Mouse (Mus musculus) heart, embryonic 15.5 days (tissue): ENCODE measurements around the gene Scyl1. TPM values are rescaled to one million over a fixed set of nuclear protein-coding genes. Genes with fewer than 3 reads are reported as not detected.

ENCODE experiments used
- ATAC-seq: fragments of 200-750 bp; cut with Nextera tagmentation; replicated peaks from 2 replicates; pipeline ENCODE4 v1.8.0; 2017; ENCODE audit warnings: low read depth, moderate TSS enrichment; ENCODE audit not compliant: insufficient number of reproducible peaks, insufficient read depth, low FRiP score
- H3K27ac ChIP-seq: fragments of 300-500 bp; sonication (generic); 2 replicates; pipeline ENCODE4 v1.5.1; 2015; ENCODE audit warnings: mild to moderate bottlenecking, inconsistent platforms
- H3K27me3 ChIP-seq: fragments of 300-500 bp; sonication (generic); 2 replicates; pipeline ENCODE4 v1.6.1; 2015; ENCODE audit warnings: inconsistent platforms
- H3K36me3 ChIP-seq: fragments of 300-500 bp; sonication (generic); 2 replicates; pipeline ENCODE4 v1.6.1; 2015; ENCODE audit warnings: mild to moderate bottlenecking, inconsistent platforms
- H3K4me1 ChIP-seq: fragments of 300-500 bp; sonication (generic); replicated peaks from 2 replicates; pipeline ENCODE4 v1.6.1; 2015; ENCODE audit warnings: inconsistent platforms
- H3K4me2 ChIP-seq: fragments of 300-500 bp; sonication (generic); 2 replicates; pipeline ENCODE4 v1.6.1; 2015; ENCODE audit warnings: inconsistent platforms, mild to moderate bottlenecking, moderate library complexity
- H3K4me3 ChIP-seq: fragments of 300-500 bp; sonication (generic); 2 replicates; pipeline ENCODE4 v1.5.1; 2015; ENCODE audit warnings: mild to moderate bottlenecking, inconsistent platforms
- H3K9ac ChIP-seq: fragments of 300-500 bp; sonication (generic); 2 replicates; pipeline ENCODE4 v1.6.1; 2015; ENCODE audit warnings: mild to moderate bottlenecking, inconsistent platforms
- H3K9me3 ChIP-seq: fragments of 300-500 bp; sonication (generic); replicated peaks from 2 replicates; pipeline ENCODE4 v1.6.1; 2016; ENCODE audit warnings: inconsistent platforms
- WGBS: fragments of 180-500 bp; shearing (Covaris S2); methylation state at CpG from one replicate; pipeline ENCODE4 v1.1.7; 2015; ENCODE audit warnings: mixed read lengths; 5-methylcytosine and 5-hydroxymethylcytosine counted together
- polyA plus RNA-seq: library from polyadenylated mRNA; unstranded; fragments of >200 nt; fragmentation: Nextera tagmentation; extraction: Ambion mirVana; gene quantifications from 2 replicates; pipeline ENCODE4 v1.2.1, GENCODE M21; 2015

The Scyl1 gene
- polyA plus RNA-seq, 1 experiment from 2014 or later, result 53.5 TPM

DNA sequence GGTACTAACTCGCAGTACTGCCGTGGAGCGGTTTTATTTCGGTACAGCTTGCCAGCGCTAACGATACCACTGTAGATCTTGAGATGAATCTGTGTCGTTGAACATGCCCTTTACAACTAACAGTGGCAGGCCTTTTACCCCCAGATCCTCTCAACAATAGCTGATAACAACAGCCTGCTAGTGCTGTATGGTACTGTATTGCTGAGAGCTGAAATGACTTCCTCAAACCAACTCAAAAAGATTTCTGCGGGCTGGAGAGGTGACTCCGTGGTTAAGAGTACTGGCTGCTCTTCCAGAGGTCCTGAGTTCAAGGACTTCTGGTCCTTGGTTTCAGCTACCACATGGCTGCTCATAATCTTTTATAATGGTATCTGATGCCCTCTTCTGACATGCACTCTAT lies 36.9 kb downstream of the Scyl1 start:
- no peak overlapping the region for H3K27ac ChIP-seq
- H3K4me3 ChIP-seq, result no peak overlapping the region
- ATAC-seq, result no peak
- 74% methylated on average over 9 of the region's 9 CpGs for WGBS
- H3K4me1 ChIP-seq, result peaks cover 25% of the 10 kb centered on the region
- H3K36me3 ChIP-seq, result peaks cover 5% of the 10 kb centered on the region; the same call in 1 of the 2 replicates
- no peaks in the 10 kb centered on the region for H3K9me3 ChIP-seq
- no peak overlapping the region for H3K4me2 ChIP-seq
- H3K27me3 ChIP-seq, result peaks cover 18% of the 10 kb centered on the region; the same call in 1 of the 2 replicates
- no peak overlapping the region for H3K9ac ChIP-seq

DNA sequence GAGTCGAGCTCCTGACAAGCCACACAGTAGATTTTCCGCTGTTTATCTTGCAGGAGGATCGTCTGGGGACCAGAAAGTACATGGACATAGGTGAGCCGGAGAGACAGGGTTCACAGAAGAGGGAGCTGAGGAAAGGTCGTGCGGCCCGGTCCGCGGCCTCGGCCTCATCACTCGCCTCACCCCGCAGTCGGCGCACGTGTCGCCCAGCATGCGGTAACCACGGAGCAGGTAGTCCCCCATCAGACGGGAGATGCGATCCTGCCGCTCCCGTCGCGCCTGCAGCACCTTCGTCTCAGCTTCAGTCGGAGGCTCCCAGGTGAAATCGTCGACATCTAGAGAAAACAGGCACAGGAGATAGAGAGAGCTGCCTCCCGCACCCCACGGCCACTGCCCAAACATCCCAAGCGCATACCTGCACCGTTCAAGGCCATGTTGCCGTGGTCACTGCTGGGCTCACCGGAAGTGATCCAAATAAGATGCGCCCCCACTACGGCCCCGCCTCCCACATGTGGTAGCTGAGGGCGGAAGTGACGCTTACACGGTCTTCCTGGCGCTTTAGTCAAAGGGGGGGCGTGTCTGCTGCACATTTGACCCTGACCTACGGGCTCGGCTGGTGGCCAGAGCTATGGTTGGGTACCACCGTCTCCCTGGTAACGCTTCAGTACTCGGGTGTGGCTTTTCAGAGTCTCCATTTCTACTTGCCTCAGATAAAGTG lies 39.8 kb downstream of the Scyl1 start:
- H3K27ac ChIP-seq, result peak overlapping the region; percentile 48; the same call in 1 of the 2 replicates
- WGBS, result under 1% methylated on average over 47 of the region's 47 CpGs

DNA sequence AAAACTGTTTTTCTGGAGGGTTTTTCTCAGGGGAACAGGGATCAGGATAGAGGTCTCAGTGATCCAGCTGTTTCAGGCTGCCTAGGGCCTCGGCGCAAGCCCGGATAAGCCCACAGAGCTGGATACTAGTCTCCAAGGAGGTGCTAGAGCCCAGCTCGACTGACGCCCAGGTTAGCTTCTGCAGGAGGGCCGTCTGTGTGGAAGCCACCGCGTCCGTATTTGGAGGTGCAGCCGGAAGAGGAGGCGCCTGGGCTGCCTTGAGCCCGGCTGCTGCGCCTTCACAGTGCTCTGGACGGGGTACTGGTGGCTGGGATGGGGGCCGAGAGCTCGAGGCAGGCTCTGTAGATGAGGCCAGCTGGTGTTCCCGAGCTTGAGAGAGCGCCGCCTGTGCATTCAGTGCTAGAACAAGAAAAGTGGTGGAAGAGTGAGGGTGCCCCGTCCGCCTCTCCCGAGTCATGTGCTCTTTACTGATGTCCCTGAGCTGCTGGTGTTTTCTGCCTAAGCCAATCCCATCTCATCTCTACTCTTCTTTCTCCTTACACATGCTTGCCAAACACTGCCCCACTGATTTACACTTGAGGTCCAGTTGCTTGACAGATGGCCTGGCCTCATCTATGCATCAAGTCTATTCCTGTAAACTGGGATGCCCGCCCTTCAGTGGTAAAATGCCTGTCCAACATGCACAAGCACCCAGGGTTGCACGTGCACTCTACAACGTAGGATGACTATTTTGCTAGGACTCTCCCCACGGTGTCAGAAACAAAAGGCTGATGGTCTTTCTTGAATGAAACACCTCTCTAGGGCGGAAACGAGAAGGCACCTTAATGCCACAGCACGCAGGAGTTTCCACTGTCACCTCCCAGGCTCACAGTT lies 40.7 kb downstream of the Scyl1 start:
- Histone ChIP-seq H3K9ac (peak overlapping the region; percentile 72), H3K27ac (no peak overlapping the region), H3K36me3 (peaks cover 5% of the 10 kb centered on the region; the same call in 1 of the 2 replicates), H3K27me3 (peaks cover 1% of the 10 kb centered on the region; the same call in 1 of the 2 replicates), H3K4me3 (peak overlapping the region; percentile 78), H3K9me3 (no peaks in the 10 kb centered on the region), H3K4me1 (peaks cover 49% of the 10 kb centered on the region), H3K4me2 (peak overlapping the region; percentile 76)
- WGBS, result 71% methylated on average over 29 of the region's 29 CpGs
- ATAC-seq, result no peak

More for the DNA sequence above, 39.8 kb downstream of the Scyl1 start:
- Histone ChIP-seq H3K27me3 (peaks cover 9% of the 10 kb centered on the region; the same call in 1 of the 2 replicates), H3K36me3 (peaks cover 5% of the 10 kb centered on the region; the same call in 1 of the 2 replicates), H3K4me3 (peak overlapping the region; percentile 78), H3K4me1 (peaks cover 46% of the 10 kb centered on the region), H3K9me3 (no peaks in the 10 kb centered on the region), H3K4me2 (peak overlapping the region; percentile 76), H3K9ac (peak overlapping the region; percentile 72)
- peak; percentile 73 for ATAC-seq

DNA sequence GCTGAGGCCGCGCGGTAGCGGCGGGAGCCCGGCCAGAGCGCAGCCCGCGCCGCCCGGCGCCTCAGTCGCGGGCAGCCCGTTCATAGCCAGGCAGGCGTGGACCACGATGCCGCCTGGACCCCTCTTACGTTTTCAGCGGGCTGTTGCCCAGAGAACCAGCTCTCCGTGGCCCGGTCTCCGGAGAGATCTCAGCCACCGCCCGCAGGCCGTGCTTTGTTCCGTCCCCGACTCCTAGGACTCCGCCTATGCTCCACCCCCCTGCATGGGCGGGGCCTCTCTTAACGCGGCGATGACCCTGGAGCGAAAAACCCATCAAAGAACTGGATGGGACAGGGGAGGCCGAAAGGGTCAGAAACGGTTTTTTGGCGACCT lies 41.8 kb downstream of the Scyl1 start, which contains the start of gene Fam89b:
Gene Fam89b (minus strand): TSS at position 210 of the 372 bp plus-strand sequence.
- Histone ChIP-seq H3K27me3 (no peaks in the 10 kb centered on the region), H3K4me2 (peak within 1 kb of the TSS; percentile 84), H3K36me3 (peaks cover 5% of the 10 kb centered on the region; the same call in 1 of the 2 replicates), H3K27ac (peak within 1 kb of the TSS; percentile 93), H3K9me3 (no peaks in the 10 kb centered on the region), H3K4me1 (peaks cover 59% of the 10 kb centered on the region), H3K9ac (peak within 1 kb of the TSS; percentile 94), H3K4me3 (peak within 1 kb of the TSS; percentile 78)
- WGBS, result under 1% methylated on average over 35 of the region's 37 CpGs
- ATAC-seq, result peak; percentile 72

DNA sequence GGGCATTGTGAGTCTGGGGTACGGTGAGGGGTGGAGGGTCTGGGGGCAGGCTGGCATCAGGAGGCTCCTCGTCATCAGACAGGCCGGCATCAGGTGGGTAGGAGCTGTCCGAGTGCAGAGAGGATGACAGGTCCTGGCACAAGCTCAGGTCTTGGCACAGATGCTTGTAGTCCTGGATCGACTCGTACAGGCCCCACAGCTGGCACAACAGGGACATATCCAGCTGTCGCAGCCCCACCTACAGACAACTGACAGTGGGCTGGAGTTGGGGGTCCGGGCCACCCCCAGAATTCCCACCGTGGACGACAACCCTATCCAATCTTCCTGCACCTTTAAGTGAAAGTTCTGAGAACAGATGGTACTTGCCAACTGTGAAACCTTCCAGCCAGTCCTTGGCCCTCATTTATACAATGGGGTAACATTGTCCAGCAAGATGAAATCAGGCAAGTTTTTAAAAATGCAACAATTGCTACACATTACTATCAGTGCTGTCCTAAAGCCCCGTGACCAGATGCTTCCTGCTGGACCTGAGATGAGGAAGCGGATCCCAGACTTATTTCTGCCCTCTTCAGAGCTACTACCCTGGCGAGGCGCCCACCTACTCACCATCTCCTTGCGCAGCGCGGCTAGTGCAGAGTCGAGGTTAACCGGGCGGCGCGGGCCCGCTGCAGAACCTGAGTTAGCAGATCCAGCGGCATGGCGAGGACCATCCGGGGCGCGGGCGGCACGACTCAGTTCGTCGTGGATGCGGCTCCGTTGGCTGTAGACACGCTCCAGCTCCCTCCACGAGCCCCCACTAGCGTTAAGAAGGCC lies 42.4 kb downstream of the Scyl1 start:
- 9% methylated on average over 37 of the region's 37 CpGs for WGBS
- H3K4me1 ChIP-seq, result peaks cover 65% of the 10 kb centered on the region
- ATAC-seq, result peak; percentile 11; the same call in 1 of the 2 replicates

DNA sequence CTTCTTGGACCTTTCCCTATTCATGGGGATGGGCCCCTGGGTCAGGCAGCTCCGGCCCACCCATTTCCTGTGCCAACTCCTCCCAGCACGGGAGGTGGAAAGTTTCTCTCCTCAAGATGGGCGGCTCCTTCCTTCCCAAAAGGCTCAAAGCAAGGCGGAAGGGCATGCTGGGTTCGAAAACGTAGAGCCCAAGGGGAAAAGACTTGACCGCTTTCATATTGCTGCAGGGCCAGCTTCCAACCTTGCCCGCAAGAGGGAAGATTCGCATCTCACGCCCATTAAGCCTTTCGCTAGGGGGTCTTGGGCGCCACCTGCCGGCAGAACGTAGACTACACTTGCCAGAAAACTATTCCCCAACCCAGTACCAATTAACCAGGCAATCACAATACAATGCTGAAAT lies 43.5 kb downstream of the Scyl1 start:
- Histone ChIP-seq H3K9me3 (no peaks in the 10 kb centered on the region), H3K4me2 (peak overlapping the region; percentile 84), H3K36me3 (peaks cover 12% of the 10 kb centered on the region), H3K9ac (peak overlapping the region; percentile 94), H3K27ac (peak overlapping the region; percentile 93), H3K27me3 (no peaks in the 10 kb centered on the region), H3K4me3 (peak overlapping the region; percentile 78), H3K4me1 (peaks cover 76% of the 10 kb centered on the region)
- ATAC-seq, result no peak
- WGBS, result 3% methylated on average over 14 of the region's 14 CpGs

More for the DNA sequence above, 42.4 kb downstream of the Scyl1 start:
- no peaks in the 10 kb centered on the region for H3K9me3 ChIP-seq
- peaks cover 5% of the 10 kb centered on the region; the same call in 1 of the 2 replicates for H3K36me3 ChIP-seq
- peak overlapping the region; percentile 93 for H3K27ac ChIP-seq
- no peaks in the 10 kb centered on the region for H3K27me3 ChIP-seq
- peak overlapping the region; percentile 78 for H3K4me3 ChIP-seq
- peak overlapping the region; percentile 94 for H3K9ac ChIP-seq
- H3K4me2 ChIP-seq, result peak overlapping the region; percentile 84

DNA sequence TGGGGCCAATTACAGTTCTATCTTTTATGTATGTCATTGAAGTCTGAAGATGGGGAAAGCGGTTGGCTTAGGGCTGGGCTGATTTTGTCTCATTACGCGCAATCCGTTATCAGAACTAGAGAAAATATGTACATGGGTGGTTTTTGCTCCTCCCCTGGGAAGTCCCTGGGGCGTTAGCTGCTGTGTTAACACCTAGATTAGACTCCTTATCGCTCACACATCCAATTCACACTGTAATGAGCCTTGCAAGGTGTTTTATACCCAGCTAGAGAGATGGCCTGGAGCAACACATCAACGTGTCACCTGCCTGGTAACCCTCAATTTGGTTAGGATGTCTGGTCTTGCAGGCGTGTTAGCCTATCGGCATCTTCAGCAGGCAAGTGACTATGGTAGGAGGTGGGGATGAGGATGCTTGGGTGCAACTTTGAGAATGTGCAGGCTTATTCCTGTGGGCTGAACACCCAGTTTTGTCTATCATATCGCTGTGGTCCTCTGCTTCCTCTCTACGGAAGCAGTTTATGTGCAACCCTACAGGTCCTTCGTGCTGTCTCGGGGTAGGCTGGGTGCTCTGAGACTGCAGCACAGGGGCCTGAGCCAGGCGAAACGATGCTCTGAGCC lies 44.1 kb downstream of the Scyl1 start:
- H3K4me1 ChIP-seq, result peaks cover 78% of the 10 kb centered on the region
- H3K9ac ChIP-seq, result peak overlapping the region; percentile 46; the same call in 1 of the 2 replicates
- peak overlapping the region; percentile 93 for H3K27ac ChIP-seq
- 63% methylated on average over 15 of the region's 15 CpGs for WGBS
- peaks cover 17% of the 10 kb centered on the region for H3K36me3 ChIP-seq
- no peaks in the 10 kb centered on the region for H3K9me3 ChIP-seq
- no peak for ATAC-seq
- H3K27me3 ChIP-seq, result no peaks in the 10 kb centered on the region
- peak overlapping the region; percentile 78 for H3K4me3 ChIP-seq
- H3K4me2 ChIP-seq, result peak overlapping the region; percentile 84

DNA sequence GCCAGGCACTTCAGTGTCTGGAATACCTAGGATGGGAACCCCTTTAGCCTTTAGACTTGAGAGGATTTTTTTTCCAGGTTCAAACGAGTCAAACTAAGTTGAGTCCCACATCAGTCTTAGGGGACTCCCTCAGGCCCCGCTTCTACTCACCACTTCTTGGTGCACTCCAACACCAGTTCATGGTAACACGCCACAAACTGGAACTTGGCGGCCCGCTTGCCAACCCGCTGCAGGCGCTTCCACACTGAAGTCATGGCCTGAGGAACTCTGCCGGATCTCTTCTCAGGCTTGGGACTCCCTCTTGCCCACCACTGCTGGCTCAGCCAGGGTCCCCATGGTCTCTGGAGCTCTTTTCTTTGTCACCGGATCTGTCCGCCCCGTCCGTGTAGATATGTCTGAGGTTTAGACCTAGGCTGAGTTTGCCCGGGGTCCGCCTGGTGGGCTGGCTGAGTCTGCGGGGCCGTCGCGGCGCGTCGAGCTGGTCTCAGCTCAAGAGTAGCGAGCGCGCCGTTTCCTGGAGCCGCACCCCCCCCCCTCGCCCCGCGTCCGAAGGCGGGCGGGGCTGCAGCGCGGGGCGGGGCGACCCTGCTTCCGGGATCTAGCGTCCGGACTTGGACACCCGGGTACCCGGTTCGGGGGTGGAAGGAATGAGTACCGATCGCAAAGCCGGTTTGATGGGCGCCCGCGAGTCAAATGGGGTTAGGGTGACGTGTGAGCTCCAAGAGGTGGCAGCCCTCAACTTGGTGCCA lies 45.3 kb downstream of the Scyl1 start, which contains the start of gene Ehbp1l1:
Gene Ehbp1l1 (minus strand): TSS at position 551 of the 749 bp plus-strand sequence.
- Histone ChIP-seq H3K9me3 (no peaks in the 10 kb centered on the region), H3K4me1 (peaks cover 70% of the 10 kb centered on the region), H3K9ac (peak within 1 kb of the TSS; percentile 72), H3K4me2 (peak within 1 kb of the TSS; percentile 84), H3K36me3 (peaks cover 27% of the 10 kb centered on the region), H3K27ac (peak within 1 kb of the TSS; percentile 93), H3K4me3 (peak within 1 kb of the TSS; percentile 78), H3K27me3 (no peaks in the 10 kb centered on the region)
- peak; percentile 29; the same call in 1 of the 2 replicates for ATAC-seq
- WGBS, result 2% methylated on average over 49 of the region's 49 CpGs

DNA sequence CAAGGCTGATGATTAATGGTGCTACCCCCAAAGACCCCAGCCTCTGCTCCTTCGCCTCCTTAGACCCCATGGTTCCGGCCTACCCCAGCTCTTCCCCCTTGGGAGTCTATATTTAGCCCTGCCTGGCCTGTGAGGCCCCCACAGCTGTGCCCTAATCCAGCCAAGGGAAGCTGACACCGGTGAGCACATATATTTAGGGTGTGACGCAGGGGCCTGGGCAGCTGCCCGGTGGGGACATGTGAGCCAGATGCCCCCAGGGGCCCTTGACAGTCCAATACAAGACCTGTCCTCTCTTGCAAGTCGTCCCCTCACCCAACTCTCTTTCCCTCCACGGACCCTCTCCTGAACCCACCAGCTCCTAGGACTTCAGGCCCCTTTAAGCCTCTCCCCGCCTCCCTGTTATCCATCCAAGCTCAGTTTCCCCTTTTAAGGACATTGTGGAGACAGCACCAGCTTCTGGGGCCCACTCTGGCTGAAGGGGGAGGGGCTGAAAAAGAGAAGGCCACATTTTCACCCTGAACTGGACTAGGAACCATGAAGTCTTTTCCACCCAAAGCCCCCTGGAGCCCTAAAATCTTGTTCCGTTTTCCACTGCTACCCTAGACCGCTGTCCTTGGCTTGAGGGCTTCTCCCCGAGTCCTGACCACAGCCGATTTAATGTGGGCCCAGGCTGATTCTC lies 46.1 kb downstream of the Scyl1 start:
- Histone ChIP-seq H3K4me1 (peaks cover 62% of the 10 kb centered on the region), H3K27me3 (no peaks in the 10 kb centered on the region), H3K4me2 (peak overlapping the region; percentile 84), H3K9me3 (no peaks in the 10 kb centered on the region), H3K27ac (peak overlapping the region; percentile 93), H3K9ac (peak overlapping the region; percentile 72), H3K4me3 (peak overlapping the region; percentile 78), H3K36me3 (peaks cover 31% of the 10 kb centered on the region)
- ATAC-seq, result peak; percentile 85
- WGBS, result 17% methylated on average over 12 of the region's 12 CpGs
